Mouse (Mus musculus) stomach, postnatal 0 days (tissue): ENCODE results near the gene Armc5. TPM values are rescaled to one million over a fixed set of nuclear protein-coding genes. Genes with fewer than 3 reads are reported as not detected.

Experiments
- ATAC-seq: fragments of 200-750 bp; cut with Nextera tagmentation; 2 replicates; pipeline ENCODE4 v1.8.0; 2017; ENCODE audit not compliant: low FRiP score, low TSS enrichment
- DNase-seq: peaks from one replicate; pipeline ENCODE4 v3.0.0-alpha.2; 2016; ENCODE audit warnings: low spot score
- H3K27ac ChIP-seq: fragments of 300-500 bp; sonication (generic); replicated peaks from 2 replicates; pipeline ENCODE4 v1.5.1; 2014; ENCODE audit warnings: mild to moderate bottlenecking, control low read depth
- H3K27me3 ChIP-seq: fragments of 300-500 bp; sonication (generic); 2 replicates; pipeline ENCODE4 v1.6.1; 2014; ENCODE audit warnings: low read length; ENCODE audit not compliant: control insufficient read depth, insufficient read depth
- H3K36me3 ChIP-seq: fragments of 300-500 bp; sonication (generic); 2 replicates; pipeline ENCODE4 v1.6.1; 2014; ENCODE audit warnings: low read length, mixed read lengths; ENCODE audit not compliant: control insufficient read depth, insufficient read depth
- H3K4me1 ChIP-seq: fragments of 300-500 bp; sonication (generic); replicated peaks from 2 replicates; pipeline ENCODE4 v1.6.1; 2014; ENCODE audit warnings: antibody characterized with exemption; ENCODE audit not compliant: control insufficient read depth, insufficient read depth
- H3K4me2 ChIP-seq: fragments of 300-500 bp; sonication (generic); replicated peaks from 2 replicates; pipeline ENCODE4 v1.6.1; 2014; ENCODE audit warnings: low read depth, mild to moderate bottlenecking, control low read depth, moderate library complexity
- H3K4me3 ChIP-seq: fragments of 300-500 bp; sonication (generic); 2 replicates; pipeline ENCODE4 v1.5.1; 2014; ENCODE audit warnings: low read depth, low read length, control low read depth
- H3K9ac ChIP-seq: fragments of 300-500 bp; sonication (generic); 2 replicates; pipeline ENCODE4 v1.6.1; 2014; ENCODE audit warnings: mild to moderate bottlenecking, low read length, control low read depth, mixed read lengths
- H3K9me3 ChIP-seq: fragments of 300-500 bp; sonication (generic); 2 replicates; pipeline ENCODE4 v1.6.1; 2016; ENCODE audit warnings: low read length; ENCODE audit not compliant: control insufficient read depth
- CTCF ChIP-seq: IDR thresholded peaks from 2 replicates; pipeline ENCODE4 v1.5.1; 2016; ENCODE audit warnings: antibody characterized with exemption, low read depth, mild to moderate bottlenecking, moderate library complexity
- EP300 ChIP-seq: optimal IDR thresholded peaks from 2 replicates; pipeline ENCODE3; 2016; ENCODE audit warnings: antibody characterized with exemption
- WGBS: fragments of 180-500 bp; shearing (Covaris S2); extraction: QIAGEN DNeasy Blood & Tissue Kit; methylation state at CpG from one replicate; pipeline ENCODE4 v1.1.7; 2014; 5-methylcytosine and 5-hydroxymethylcytosine counted together
- polyA plus RNA-seq: library from polyadenylated mRNA; unstranded; fragments of >200 nt; fragmentation: Nextera tagmentation; extraction: Ambion mirVana; gene quantifications from 2 replicates; pipeline ENCODE4 v1.2.1, GENCODE M21; 2015

Armc5 gene
- polyA plus RNA-seq, 1 experiment from 2014 or later, result 10.7 TPM

GRCm38 (mm10) chr7:128255757-128256156 lies 18.6 kb downstream of the Armc5 start:
- no peaks in the 10 kb centered on the region for H3K9me3 ChIP-seq
- no peak for ATAC-seq
- no peaks in the 10 kb centered on the region for H3K27me3 ChIP-seq
- no peak overlapping the region for H3K9ac ChIP-seq
- no peak overlapping the region for H3K27ac ChIP-seq
- no peaks in the 10 kb centered on the region for H3K4me1 ChIP-seq
- no peak for DNase-seq
- 78% methylated on average over 5 of the region's 5 CpGs for WGBS
- TF ChIP-seq CTCF, result no peak
- no peak for TF ChIP-seq EP300
- H3K4me3 ChIP-seq, result no peak overlapping the region
- H3K36me3 ChIP-seq, result peaks cover 12% of the 10 kb centered on the region
- no peak overlapping the region for H3K4me2 ChIP-seq

GRCm38 (mm10) chr7:128256783-128257334 lies 19.7 kb downstream of the Armc5 start:
- TF ChIP-seq CTCF (no peak), EP300 (no peak)
- Histone ChIP-seq H3K36me3 (peaks cover 12% of the 10 kb centered on the region), H3K9me3 (no peaks in the 10 kb centered on the region), H3K27ac (no peak overlapping the region), H3K4me2 (no peak overlapping the region), H3K27me3 (no peaks in the 10 kb centered on the region), H3K4me1 (no peaks in the 10 kb centered on the region), H3K4me3 (no peak overlapping the region), H3K9ac (no peak overlapping the region)
- DNase-seq (no peak), ATAC-seq (peak; percentile 38; the same call in 1 of the 2 replicates)
- WGBS, result 15% methylated on average over 5 of the region's 5 CpGs

DNA sequence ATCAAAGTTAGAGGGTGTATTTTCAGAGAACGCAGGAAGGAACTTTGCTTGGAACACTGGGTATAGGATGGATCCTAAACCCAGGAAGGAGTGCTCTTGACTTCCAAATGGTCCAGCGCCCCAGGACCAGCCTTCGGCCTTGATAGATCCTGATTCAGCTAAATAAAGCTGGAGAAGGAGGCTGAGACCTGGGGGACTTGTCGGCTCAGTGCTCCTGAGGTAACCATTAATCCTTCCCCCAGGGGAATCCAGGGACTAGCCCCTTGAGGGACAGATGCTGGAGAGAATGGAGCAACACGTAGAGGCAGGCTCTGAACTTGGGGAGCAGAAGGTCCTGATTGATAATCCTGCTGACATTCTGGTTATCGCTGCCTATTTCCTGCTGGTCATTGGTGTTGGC lies 28.3 kb downstream of the Armc5 start, which contains the start of gene Slc5a2:
Gene Slc5a2, plus strand, starts transcription at position 247 of the 400 bp plus-strand sequence.
- H3K9ac ChIP-seq, result no peak within 1 kb of the TSS

GRCm38 (mm10) chr7:128266056-128266455 lies 28.9 kb downstream of the Armc5 start:
- Histone ChIP-seq H3K4me2 (no peak overlapping the region), H3K36me3 (no peaks in the 10 kb centered on the region), H3K27me3 (no peaks in the 10 kb centered on the region), H3K4me3 (no peak overlapping the region), H3K27ac (no peak overlapping the region), H3K9ac (no peak overlapping the region), H3K9me3 (no peaks in the 10 kb centered on the region), H3K4me1 (no peaks in the 10 kb centered on the region)
- WGBS, result 78% methylated on average over 5 of the region's 5 CpGs
- ATAC-seq (no peak), DNase-seq (no peak)
- TF ChIP-seq EP300 (no peak), CTCF (no peak)

More for the DNA sequence above, 28.3 kb downstream of the Armc5 start, which contains the start of gene Slc5a2:
- Histone ChIP-seq H3K4me3 (no peak within 1 kb of the TSS), H3K27me3 (no peaks in the 10 kb centered on the region), H3K27ac (no peak within 1 kb of the TSS), H3K4me2 (no peak within 1 kb of the TSS), H3K4me1 (no peaks in the 10 kb centered on the region), H3K9me3 (no peaks in the 10 kb centered on the region), H3K36me3 (no peaks in the 10 kb centered on the region)
- ATAC-seq (no peak), DNase-seq (no peak)
- WGBS, result 79% methylated on average over 6 of the region's 6 CpGs
- TF ChIP-seq CTCF, result no peak
- TF ChIP-seq EP300, result no peak

DNA sequence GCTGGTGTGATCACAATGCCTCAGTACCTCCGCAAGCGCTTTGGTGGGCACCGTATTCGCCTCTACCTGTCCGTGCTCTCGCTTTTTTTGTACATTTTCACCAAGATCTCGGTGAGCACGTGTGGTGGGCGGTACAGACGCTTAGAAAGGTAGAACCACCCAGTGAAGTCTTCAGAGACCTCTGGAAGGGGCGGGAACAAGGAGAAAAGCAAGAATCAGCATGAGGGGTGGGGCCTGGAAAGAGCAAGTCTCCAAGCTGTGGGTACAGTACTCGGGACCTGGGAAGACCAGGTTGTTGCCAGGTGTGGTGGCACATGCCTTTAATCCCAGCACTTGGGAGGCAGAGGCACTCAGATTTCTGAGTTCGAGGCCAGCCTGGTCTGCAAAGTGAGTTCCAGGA lies 30.2 kb downstream of the Armc5 start:
- Histone ChIP-seq H3K9me3 (no peaks in the 10 kb centered on the region), H3K27ac (no peak overlapping the region), H3K27me3 (no peaks in the 10 kb centered on the region), H3K36me3 (no peaks in the 10 kb centered on the region), H3K9ac (no peak overlapping the region), H3K4me1 (no peaks in the 10 kb centered on the region), H3K4me2 (no peak overlapping the region), H3K4me3 (no peak overlapping the region)
- ATAC-seq (no peak), DNase-seq (no peak)
- WGBS, result 64% methylated on average over 13 of the region's 13 CpGs
- TF ChIP-seq EP300 (no peak), CTCF (no peak)

- H3K27ac ChIP-seq, result no peak overlapping the region
- WGBS, result 74% methylated on average over 7 of the region's 7 CpGs
- H3K36me3 ChIP-seq, result no peaks in the 10 kb centered on the region
- H3K4me1 ChIP-seq, result no peaks in the 10 kb centered on the region
- DNase-seq (no peak), ATAC-seq (no peak)
- H3K4me2 ChIP-seq, result no peak overlapping the region
- H3K9ac ChIP-seq, result no peak overlapping the region
- H3K9me3 ChIP-seq, result no peaks in the 10 kb centered on the region
- no peak overlapping the region for H3K4me3 ChIP-seq
- TF ChIP-seq CTCF (no peak), EP300 (no peak)
- no peaks in the 10 kb centered on the region for H3K27me3 ChIP-seq
Measured at GRCm38 (mm10) chr7:128267813-128268212, 30.7 kb downstream of the Armc5 start.
